Mouse (Mus musculus) cerebellum, adult 18-20 months (tissue): ENCODE data around the gene Nptn.
A peak's percentile ranks its signal among the peaks of the same experiment; 100 is the strongest.

ENCODE experiments used
- DNase-seq, 2 experiments: peaks; one replicate each; pipeline ENCODE4 v3.0.0; 2021

Nptn gene

GRCm38 (mm10) chr9:58657735-58658512 lies 75.9 kb downstream of the Nptn start:
- no peak for DNase-seq

DNA sequence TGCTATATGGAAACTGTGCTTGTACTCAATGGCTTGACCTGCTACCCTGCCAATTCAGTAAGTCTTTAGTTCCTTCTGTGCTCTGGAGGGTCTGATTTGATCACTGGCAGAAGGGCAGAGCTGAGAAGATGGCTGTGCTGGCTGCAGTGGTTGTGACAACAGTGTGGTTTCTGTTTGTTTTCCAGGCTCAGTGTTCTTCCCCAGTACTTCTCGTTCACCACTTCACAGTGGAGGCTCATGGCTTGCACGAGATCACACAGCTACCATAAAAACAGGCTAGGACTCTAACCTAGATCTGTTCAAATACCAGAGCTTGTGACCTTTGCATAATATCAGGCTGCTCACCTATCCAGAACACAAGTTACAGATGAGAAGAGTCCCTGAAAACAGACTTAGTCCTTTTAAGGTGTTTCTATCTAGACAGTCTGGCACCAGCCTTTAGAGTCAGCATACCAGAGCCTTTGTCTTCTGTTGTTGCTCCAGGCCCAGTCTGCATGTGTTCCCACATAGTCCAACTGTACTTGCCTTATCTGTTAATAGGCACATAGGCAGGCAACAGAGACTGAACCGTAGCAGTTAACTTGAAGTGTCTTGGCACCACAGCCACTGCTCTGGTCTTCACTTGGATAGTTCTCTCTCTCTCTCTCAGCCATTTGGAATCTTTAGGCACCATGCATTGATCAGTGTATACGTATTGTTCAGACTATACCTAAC lies 76.7 kb downstream of the Nptn start:
- no peak for DNase-seq

GRCm38 (mm10) chr9:58659331-58659730 lies 77.3 kb downstream of the Nptn start:
- no peak for DNase-seq

DNA sequence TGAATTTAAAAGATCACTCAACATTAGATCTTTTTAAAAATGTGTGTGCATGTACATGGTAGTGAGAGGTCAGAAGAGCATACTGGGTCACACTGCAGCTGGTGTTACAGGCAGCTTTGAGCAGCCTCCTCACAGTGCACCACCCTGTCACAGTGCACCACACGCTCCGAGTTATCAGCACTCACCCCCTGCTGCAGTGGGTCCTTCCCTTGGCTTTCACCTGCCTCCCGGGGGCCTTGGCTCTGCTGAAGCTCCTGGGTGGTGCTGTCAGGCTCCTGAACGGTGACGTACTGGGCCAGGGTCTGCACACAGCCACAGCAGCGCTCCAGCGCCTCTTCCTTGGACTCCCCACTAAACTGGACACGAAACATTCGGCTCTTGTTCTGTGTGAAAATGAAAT lies 77.9 kb downstream of the Nptn start:
- no peak for DNase-seq

- DNase-seq = no peak
Measured at GRCm38 (mm10) chr9:58660673-58661072, 78.6 kb downstream of the Nptn start.

DNA sequence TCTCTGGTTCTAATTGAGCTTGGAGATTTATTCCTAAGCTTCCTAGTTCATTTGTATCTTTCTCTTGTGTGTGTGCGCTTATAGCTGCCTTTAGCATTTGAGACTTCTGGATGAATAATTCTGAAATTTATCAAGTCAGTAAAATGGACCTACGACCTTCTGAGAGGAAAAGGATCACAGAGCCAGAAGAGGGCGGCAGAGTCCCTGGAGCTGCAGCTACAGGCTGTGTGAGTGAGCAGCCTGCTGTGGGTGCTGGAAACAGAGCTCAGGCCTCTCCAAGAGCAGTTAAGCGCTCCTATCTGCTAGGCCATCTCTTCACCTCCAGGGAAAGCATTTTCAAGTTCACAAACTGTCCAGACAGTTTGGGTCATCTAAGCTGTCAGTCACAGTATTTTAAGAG lies 80.0 kb downstream of the Nptn start:
- no peak for DNase-seq

DNA sequence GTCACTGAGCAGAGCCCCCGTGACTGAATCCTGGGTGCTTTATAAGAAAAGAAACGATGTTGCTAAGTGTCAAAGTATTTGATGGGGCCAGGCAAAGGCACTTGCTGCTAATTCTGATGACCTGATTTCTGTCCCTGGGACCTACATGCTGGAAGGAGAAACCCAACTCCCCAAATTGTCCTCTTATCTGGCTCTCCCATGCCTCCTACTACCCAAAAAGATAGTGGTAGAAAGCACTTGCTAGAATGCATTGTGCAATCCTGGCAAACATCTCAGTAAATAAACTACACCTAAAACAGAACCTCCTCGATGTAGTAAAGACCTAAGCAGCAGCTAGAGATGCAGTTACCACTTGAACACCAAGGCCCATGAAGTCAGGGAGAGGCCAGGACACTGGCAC lies 80.8 kb downstream of the Nptn start:
- DNase-seq = no peak

DNA sequence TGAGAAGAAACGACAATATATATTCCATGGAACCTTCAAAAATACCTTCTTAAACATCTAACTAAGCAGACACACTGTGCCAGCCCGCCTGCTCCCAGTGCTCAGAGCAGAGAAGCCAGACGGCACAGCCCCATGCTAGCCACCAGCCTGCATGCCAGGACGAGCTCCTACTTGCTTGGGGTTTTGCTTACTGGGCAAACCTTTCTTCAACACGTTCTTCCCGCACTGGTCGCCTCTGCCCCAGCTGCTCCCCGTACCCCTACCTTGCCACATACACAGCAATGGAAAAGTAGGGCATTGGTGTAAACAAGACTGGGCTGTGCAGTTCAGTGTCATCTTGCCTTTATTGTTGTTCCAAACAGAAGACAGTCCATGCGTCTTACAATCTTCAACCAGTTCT lies 83.5 kb downstream of the Nptn start:
- no peak for DNase-seq

- DNase-seq = no peak
Measured at GRCm38 (mm10) chr9:58666191-58666590, 84.2 kb downstream of the Nptn start.

DNA sequence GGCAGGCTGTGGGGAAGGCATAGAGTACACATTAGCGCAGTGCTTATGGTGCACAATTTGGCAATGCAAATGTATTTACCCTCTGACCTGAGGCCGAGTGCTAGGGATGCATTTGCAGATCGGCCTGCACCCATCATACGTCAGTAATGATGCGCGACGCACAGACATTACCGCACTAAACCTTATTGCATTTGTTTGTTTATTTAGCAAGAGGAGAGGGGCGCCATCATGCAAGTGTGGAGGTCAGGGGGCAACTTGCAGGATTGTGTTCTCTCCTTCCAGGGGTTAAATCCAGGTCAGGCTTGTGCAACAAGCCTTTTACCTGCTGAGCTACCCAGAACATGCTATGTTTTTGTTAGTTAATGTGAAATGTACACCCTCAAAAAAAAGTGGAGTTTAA lies 85.2 kb downstream of the Nptn start:
- DNase-seq = no peak

GRCm38 (mm10) chr9:58668171-58668570 lies 86.1 kb downstream of the Nptn start:
- no peak for DNase-seq

DNA sequence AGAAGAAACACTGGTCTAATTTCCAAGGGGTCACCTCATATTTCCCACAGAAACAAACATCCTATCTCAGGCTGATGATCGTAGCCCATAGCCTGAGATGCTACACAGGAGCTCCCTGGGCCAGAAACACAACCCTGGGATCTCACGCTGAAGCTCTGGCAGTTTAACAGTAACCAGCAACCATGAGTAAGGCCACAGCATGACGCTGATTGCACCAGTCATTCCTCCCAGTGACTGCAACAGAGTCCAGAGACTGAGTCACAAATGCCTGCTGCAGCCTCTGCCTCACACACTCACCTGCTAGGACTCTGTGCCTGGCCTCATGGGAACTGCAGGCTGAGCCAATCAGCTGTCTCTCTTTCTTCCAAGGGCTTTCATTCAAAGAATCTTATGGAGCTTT lies 87.0 kb downstream of the Nptn start:
- no peak for DNase-seq

GRCm38 (mm10) chr9:58669819-58670218 lies 87.8 kb downstream of the Nptn start:
- DNase-seq = no peak

DNA sequence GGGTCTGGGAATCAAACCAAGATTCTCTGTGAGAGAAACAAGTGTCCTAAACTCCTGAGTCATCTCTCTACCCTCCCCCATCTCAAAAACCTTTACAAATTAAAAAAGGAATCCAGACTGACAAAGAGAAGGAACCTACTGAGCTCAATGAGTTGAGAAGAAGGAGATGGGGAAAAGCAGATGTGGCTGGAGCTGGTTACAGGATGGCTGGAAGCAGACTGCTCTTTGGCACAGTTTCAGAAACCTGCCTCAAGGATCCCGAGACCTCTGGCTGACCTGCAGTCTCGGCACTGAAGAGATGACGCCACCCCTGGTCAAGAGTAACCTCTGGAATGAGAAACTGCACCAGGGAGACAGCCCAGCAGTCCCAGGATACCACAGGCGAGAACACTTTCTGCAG lies 90.4 kb downstream of the Nptn start:
- no peak for DNase-seq

- DNase-seq = no peak
Measured at GRCm38 (mm10) chr9:58674736-58675135, 92.7 kb downstream of the Nptn start.

- DNase-seq = no peak
Measured at GRCm38 (mm10) chr9:58675371-58675770, 93.3 kb downstream of the Nptn start.

DNA sequence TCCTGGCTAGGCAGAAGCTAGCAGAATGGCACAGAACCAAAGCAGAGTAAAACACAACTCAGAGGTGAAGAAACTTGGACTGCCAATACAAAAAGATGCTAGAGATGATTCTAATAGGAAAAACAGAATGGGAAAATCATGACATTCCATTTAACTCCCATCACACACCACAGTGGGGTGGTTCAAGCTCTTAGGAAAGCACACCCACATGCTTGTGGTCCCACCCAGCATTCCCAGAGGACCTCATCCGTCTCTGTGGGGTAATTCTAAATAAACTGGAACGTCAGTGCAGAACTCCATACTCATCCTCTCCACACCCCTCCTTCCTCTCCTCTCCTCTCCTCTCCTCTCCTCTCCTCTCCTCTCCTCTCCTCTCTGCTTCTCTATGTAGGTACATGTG lies 99.4 kb downstream of the Nptn start:
- no peak for DNase-seq

GRCm38 (mm10) chr9:58682106-58682505 lies 100.1 kb downstream of the Nptn start:
- DNase-seq = no peak

DNA sequence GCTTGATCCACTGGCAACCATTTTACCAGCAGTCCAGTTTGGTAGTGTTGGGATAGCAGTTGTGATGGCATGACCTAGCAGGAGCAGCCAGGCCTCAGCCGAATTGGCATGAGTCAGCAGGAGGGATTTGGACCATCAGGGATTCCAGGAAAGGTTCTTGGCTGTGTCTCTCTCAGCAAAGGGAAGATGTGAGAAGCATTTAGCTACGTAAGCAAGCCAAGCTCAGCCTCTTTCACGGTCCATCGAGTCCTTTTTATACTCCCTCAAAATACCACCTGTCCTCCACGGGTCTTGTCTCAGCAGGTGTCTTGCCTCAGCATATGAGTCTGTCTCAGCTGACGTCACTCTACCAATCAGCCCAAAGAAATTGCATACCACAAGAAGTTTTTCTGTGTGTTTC lies 101.3 kb downstream of the Nptn start:
- DNase-seq = peak in 1 of 2 experiments; percentile 12

DNA sequence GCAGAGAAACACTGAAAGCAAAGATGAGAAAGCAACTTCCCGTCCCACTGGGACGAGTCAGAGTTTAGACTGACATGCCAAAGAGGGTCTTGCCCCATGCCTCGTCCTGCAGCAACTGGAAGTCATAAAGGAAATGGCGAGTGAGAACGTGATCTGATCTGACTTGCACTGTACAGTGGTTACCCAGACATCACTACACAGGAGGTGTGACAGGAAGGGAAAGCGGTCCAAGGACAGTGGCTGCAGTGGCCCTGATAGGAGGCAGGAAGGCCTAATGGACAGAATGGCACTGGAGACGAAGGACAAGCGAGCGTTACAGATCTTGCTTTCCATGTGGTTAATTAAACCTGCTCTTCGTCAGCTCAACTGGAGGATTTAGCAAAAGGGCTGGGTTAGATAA lies 103.2 kb downstream of the Nptn start:
- no peak for DNase-seq

DNA sequence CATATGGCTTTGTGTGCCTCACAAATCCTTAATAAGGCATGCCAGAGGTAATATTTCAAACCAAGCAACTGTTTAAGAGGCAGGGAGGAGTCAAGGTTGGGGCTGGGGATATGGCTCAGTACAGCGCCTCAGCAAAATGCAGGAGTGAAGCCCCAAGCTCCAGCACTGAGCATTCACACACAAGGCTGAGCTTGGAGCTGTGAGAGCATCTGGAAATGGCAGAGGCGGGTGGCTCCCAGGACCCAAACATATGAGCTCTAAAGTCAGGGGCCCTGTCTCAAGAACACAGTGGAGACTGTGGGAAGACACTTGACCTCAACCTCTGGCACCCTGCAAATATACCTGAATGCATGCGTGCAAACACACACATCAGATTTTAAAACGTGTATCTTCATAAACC lies 106.0 kb downstream of the Nptn start:
- no peak for DNase-seq

DNA sequence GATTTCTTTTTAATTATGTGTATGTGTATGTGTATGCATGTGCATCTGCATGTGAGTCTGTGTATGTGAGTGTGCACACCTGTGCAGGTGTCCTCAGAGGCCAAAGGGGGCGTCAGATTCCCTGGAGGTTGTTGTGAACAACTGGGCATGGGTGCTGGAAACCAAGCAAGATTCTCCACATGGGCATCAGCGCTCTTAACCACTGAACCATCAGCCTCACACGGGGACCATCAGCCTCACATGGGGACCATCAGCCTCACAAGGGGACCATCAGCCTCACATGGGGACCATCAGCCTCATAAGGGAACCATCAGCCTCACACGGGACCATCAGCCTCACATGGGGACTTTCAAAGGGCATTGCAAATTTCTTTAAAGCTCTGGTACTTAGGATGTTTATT lies 108.7 kb downstream of the Nptn start:
- no peak for DNase-seq

DNA sequence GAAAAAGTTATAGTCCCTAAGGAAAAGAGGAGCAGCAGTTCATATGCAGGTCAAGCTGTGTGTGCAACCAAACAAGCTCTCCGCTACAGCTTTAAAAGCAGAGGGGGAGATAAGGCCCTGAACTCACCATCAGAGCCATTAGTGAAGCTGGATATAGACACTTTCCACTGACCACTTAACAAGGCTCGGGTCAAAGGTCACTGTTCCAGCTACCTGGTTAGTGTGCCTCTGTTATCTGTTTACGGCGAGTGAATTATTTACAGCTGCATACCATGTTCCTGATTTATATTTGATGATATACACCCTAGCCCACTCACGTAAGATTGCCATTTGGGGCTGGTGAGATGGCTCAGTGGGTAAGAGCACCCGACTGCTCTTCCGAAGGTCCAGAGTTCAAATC lies 109.4 kb downstream of the Nptn start:
- no peak for DNase-seq

DNA sequence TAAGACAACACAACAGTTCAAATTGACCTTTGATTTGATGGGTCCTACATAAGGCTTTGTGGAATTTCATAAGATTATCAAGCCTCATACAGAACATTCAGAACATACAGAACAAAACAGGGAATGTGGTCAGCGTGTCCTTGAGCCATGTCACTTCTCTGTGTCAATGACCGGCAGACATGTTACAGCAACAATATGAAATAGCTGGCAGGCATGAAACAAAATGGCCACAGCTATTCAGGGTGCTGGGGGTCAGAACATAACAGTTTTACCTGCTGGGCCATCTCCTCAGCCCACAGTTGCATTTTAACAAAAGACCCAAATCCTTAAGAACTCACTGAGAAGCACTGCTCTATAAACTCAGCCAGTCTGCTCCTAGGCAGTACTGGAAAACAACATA lies 116.4 kb downstream of the Nptn start:
- no peak for DNase-seq

DNA sequence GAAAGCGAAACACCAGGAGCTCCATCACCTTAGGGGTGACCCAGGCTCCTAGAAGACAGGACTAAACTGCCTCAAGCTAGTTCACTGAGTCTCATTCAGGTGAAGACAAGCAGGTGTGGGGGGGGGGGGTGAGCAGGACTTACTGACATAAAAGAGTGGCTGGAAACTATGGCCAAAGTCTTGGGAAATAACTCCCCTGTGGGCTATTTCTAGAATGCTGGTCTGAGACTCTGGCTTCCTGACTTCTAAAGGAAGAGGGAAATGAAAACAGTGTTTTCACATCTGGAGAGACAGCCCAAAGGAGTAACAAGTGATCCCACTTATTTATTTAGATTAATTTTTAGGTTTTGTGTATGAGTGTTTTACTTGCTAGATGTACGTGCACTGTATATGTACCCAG lies 119.7 kb downstream of the Nptn start:
- DNase-seq = no peak
